ENCODE assay signal across 8 mouse cellular contexts in genomic region chr9:96713472-96714390, GRCm38 (mm10). TPM values are rescaled to one million over a fixed set of nuclear protein-coding genes. Genes with fewer than 3 reads are reported as not detected.
DNase-seq lines count a peak whose midpoint lies in the region; ATAC-seq lines count a peak whose summit lies in the region.

No protein-coding gene starts in this region.

- no peaks in the 10 kb centered on the region for H3K36me3 ChIP-seq in forebrain, embryonic 12.5 days (replicated peaks)
- no peaks in the 10 kb centered on the region for H3K36me3 ChIP-seq in forebrain, embryonic 16.5 days (ENCODE audit: control insufficient read depth, insufficient read depth)
- H3K36me3 ChIP-seq in intestine, embryonic 14.5 days (ENCODE audit: control insufficient read depth, insufficient read depth, low read length): peaks cover 9% of the 10 kb centered on the region; the same call in 1 of the 2 replicates
- no peaks in the 10 kb centered on the region; the same call in 1 of the 2 replicates for H3K36me3 ChIP-seq in splenic B cell, adult 2 months (ENCODE audit: control insufficient read depth, insufficient read depth, low read length, poor library complexity, severe bottlenecking)

- H3K9ac ChIP-seq in forebrain, embryonic 12.5 days: no peak overlapping the region
- H3K9ac ChIP-seq in forebrain, embryonic 16.5 days (replicated peaks; ENCODE audit: low read depth, low read length): no peak overlapping the region
- no peak overlapping the region for H3K9ac ChIP-seq in intestine, embryonic 14.5 days (ENCODE audit: low read length)

- peak overlapping the region; percentile 46 for H3K27ac ChIP-seq in forebrain, embryonic 12.5 days
- no peak overlapping the region for H3K27ac ChIP-seq in forebrain, embryonic 16.5 days (ENCODE audit: low read length)
- H3K27ac ChIP-seq in intestine, embryonic 14.5 days (ENCODE audit: low read depth): no peak overlapping the region

- 0 out of 2 replicates have a peak, but pooled peaks have one; percentile 36 for ATAC-seq in forebrain, embryonic 12.5 days (ENCODE audit: low FRiP score)
- no peak for ATAC-seq in forebrain, embryonic 16.5 days
- ATAC-seq in intestine, embryonic 14.5 days (replicated peaks; ENCODE audit: low FRiP score, low TSS enrichment, low read depth): no peak

- peaks cover 16% of the 10 kb centered on the region for H3K4me1 ChIP-seq in forebrain, embryonic 12.5 days
- H3K4me1 ChIP-seq in forebrain, embryonic 16.5 days (replicated peaks; ENCODE audit: control insufficient read depth, insufficient read depth, low read length): peaks cover 9% of the 10 kb centered on the region
- H3K4me1 ChIP-seq in intestine, embryonic 14.5 days (replicated peaks; ENCODE audit: control insufficient read depth, insufficient read depth, low read length): peaks cover 7% of the 10 kb centered on the region

- 81% methylated on average over 14 of the region's 14 CpGs for WGBS in forebrain, embryonic 12.5 days
- WGBS in forebrain, embryonic 16.5 days: 74% methylated on average over 14 of the region's 14 CpGs
- WGBS in intestine, embryonic 14.5 days: 69% methylated on average over 14 of the region's 14 CpGs

- H3K27me3 ChIP-seq in forebrain, embryonic 12.5 days: no peaks in the 10 kb centered on the region
- no peaks in the 10 kb centered on the region for H3K27me3 ChIP-seq in forebrain, embryonic 16.5 days (replicated peaks; ENCODE audit: control insufficient read depth, insufficient read depth, low read length)
- H3K27me3 ChIP-seq in intestine, embryonic 14.5 days (replicated peaks; ENCODE audit: control insufficient read depth, insufficient read depth, low read length): no peaks in the 10 kb centered on the region
- H3K27me3 ChIP-seq in splenic B cell, adult 2 months (ENCODE audit: control insufficient read depth, insufficient read depth, low read length, poor library complexity, severe bottlenecking): no peaks in the 10 kb centered on the region

- no peak overlapping the region for H3K4me3 ChIP-seq in forebrain, embryonic 12.5 days (replicated peaks)
- no peak overlapping the region for H3K4me3 ChIP-seq in forebrain, embryonic 16.5 days (replicated peaks; ENCODE audit: low read length)
- H3K4me3 ChIP-seq in intestine, embryonic 14.5 days (ENCODE audit: low read depth, low read length): no peak overlapping the region

- DNase-seq in ovary, postnatal 36 days (ENCODE audit: low spot score): peak; percentile 53
- DNase-seq in ovary, postnatal 14 days (ENCODE audit: low spot score): no peak
- DNase-seq in intestine, embryonic 14.5 days (ENCODE audit: low spot score): no peak
- peak; percentile 12 for DNase-seq in splenic B cell, adult 2 months (ENCODE audit: low read depth, low spot score)
- DNase-seq in cerebellum, postnatal 10 days: no peak
- DNase-seq in lung, postnatal 4 days: no peak

- H3K4me2 ChIP-seq in forebrain, embryonic 12.5 days: no peak overlapping the region
- H3K4me2 ChIP-seq in forebrain, embryonic 16.5 days (ENCODE audit: low read length): no peak overlapping the region
- H3K4me2 ChIP-seq in intestine, embryonic 14.5 days (ENCODE audit: low read length): peak overlapping the region; percentile 33

- H3K9me3 ChIP-seq in forebrain, embryonic 12.5 days: no peaks in the 10 kb centered on the region
- H3K9me3 ChIP-seq in forebrain, embryonic 16.5 days (ENCODE audit: control insufficient read depth, low read length): no peaks in the 10 kb centered on the region
- H3K9me3 ChIP-seq in intestine, embryonic 14.5 days (ENCODE audit: control insufficient read depth, low read length): no peaks in the 10 kb centered on the region

RNA-seq across cellular contexts. Expression of gene Zbtb38, which starts 38.9 kb away (rescaled TPM):
- polyA plus RNA-seq in forebrain, embryonic 12.5 days (2016; fragmentation: Nextera tagmentation; extraction: Ambion mirVana): 14.7 and 15.7 TPM in 2 replicates
- 52.3 and 54.0 TPM in 2 replicates for polyA plus RNA-seq in forebrain, embryonic 16.5 days (2015; fragmentation: Nextera tagmentation; extraction: Ambion mirVana)
- polyA plus RNA-seq in intestine, embryonic 14.5 days (2014; fragmentation: Nextera tagmentation; extraction: Ambion mirVana): 20.2 and 21.0 TPM in 2 replicates

Comparison
In these comparisons a context has a peak if more than half of its experiments do, and no peak if none do; other contexts are left out.
1. DNase-seq: peak in ovary, postnatal 36 days (single experiment) and splenic B cell, adult 2 months (single experiment); none in ovary, postnatal 14 days (single experiment), intestine, embryonic 14.5 days (single experiment), cerebellum, postnatal 10 days (0 of 2) and lung, postnatal 4 days (0 of 2).